Mouse (Mus musculus) mouse embryonic stem cell (cell line): Measurements from ENCODE around the gene Bag5.

Source experiments
- in situ Hi-C, 2 experiments: fragments of 300-500 bp; cut with MboI; formaldehyde crosslinking; loops; 1 replicate in 1 of 2; 3 replicates in 1 of 2; pipeline ENCODE4 v1.14.3; 2019 to 2020; ENCODE audit warnings: low sequenced_read_pairs in 2 of 2, low pct_unique_long_range_greater_than_20kb in 1 of 2, mixed read lengths in 1 of 2; ENCODE audit not compliant: unreplicated experiment in 1 of 2

The Bag5 gene

DNA sequence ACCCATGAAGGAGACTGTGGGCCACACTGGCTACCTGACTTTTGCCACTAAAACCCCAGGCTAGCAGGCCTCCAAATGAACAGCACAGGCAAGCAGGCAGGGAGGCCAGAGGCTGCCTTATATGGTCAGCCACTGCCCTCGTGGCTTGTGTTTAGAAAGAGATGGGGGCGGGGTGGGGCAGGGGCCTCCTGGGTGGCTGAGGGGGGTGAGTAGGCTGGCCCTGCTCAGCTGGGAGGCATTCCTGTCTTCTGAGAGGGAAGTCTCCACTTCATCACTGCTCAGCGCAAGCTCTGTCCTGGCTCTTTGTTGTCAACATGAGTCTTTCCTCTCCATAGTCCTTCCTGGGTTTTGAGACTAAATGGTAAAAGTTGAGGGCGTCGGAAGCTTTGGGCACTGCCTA, 30.3 kb downstream of the Bag5 start:
- in situ Hi-C loops, result no loop called here

DNA sequence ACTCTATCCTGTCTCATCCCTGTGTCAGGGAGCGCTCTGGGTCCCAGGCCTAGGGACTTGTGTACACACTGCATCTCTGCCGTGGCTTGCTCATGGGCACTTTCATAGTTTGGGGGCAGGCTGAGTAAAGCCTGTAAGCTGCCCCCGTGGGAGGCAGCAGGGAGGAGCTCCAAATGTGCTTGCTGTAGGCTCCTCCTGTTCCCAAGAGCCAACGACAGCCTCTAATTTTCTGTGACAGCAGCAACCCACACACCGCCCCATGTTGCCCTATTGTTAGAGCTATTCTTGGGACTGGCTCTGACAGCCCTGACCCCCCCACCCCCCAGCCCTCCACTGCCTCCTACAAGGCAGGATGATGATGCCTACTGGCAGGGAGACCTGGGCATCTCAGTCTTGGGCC, 31.1 kb downstream of the Bag5 start:
- in situ Hi-C loops, result no loop called here

DNA sequence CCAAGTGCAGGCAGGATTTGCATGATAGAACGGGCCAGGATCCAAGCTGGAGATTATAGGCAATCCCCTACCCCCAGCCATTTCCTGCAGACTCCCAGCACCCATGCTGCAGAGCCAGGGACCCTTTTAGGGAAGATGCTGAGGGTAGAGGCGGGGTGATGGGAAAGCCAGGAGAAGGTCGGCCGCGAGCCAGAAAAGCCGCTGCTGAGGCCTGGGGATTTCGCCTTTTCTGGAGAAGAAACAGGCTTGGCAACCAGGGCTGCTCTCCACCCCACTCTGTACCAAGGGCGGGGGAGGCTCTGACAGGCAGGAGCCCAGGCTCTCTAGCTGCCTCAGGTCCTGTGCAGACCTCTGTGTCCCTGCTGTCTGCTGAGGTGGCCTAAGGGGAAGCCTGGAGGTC, 31.8 kb downstream of the Bag5 start:
- in situ Hi-C loops, result no loop called here

DNA sequence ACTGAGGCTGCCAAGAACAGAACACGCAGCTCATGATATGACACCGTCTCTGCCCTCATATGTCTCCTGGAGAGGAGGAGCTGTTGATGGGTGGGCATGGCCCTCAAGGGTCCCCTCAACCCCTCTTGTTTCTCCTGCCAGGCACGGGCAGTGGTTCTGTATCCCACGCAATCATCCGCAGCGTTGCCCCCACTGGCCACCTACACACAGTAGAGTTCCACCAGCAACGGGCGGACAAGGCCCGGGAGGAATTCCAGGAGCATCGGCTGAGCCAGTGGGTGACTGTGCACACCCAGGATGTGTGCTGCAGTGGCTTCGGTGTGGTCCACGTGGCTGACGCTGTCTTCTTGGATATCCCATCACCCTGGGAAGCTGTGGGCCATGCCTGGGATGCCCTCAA, 32.4 kb downstream of the Bag5 start:
- in situ Hi-C loops, result no loop called here

DNA sequence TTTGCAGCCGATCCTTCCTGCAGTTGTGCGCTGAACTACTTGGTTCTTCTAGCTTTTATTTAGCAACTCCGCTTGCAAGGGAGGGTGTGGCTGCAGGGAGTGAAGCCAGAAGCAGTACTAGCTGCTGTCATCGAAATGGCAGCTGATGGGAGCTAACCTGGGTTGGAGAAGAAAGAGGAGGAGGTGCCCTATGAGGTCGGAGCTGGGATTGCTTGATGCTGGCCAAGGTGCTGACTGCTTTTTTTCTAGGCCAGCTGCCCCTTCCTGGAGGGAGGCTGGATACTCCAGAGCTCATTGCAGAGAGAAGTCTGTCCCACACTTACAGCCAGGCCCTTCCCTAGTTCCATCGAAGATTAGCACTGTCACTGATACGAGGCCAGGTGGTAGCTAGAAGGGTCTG, 34.1 kb downstream of the Bag5 start:
- in situ Hi-C loops, result no loop called here

DNA sequence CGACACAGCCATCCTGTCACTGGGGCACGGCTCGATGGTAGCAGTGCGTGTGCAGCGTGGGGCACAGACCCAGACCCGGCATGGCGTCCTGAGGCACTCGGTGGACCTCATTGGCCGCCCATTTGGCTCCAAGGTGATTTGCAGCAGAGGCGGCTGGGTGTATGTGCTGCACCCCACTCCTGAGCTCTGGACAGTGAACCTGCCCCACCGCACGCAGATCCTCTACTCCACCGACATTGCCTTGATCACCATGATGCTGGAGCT, 34.5 kb downstream of the Bag5 start:
- in situ Hi-C loops, result no loop called here

DNA sequence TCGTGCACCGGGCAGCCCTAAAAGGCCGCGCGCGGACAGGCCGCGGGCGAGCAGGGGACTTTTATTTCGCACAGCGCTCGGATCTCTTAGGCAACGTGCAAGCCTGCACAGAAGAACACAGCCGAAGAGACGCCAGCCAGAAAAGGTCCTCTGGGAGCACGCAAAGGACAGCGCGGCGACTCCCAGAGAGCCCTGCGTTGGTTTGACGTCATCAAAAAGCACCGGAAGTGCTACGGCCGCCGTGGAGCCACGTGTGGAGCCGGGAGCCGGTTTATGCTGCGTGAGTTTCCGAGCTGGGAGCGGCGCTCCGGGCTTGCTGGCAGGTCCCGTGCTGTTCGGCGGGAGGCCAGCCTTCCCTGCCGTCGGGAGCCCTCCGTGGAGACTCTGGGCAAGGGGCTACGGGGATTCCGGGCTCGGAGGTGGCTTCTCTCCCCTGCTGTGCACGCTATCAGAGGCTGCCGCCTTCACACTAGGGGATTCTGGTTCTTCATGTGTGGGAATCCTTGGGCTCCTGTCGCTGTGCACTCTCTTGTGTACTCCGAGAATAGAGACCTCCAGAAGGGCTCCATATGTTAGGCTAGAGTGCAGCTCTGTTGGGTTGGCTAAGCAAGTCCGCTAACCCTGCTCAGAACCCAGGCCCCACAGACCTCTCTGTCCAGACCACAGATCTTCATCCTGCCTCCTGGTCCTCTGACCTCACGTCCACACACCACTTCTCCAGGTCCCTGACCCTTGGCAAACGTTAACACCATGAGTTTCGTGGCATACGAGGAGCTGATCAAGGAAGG, 35.0 kb downstream of the Bag5 start, which contains the start of gene Trmt61a:
Gene Trmt61a (plus strand): TSS at position 224 of the 788 bp plus-strand sequence.
- in situ Hi-C loops, result no loop called here

DNA sequence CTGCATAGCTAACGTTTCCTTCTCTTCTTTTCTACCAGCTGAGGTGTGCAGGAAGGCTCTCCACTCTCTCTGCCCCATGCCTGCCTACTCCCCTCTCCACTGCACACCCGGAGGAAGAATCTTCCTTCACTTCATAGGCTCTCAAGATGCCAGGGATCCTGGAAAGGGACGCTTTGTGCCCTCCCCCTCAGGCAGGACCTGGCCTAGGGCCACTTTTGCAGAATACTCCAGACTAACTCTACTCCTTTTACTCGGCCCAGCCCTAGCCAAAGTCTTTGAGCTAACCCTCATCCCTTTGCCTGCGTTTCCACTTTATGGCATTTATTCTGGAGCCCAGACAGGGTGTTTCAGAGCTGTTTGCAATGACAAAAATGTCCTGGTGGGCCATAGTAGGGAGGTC, 35.6 kb downstream of the Bag5 start:
- in situ Hi-C loops, result no loop called here

DNA sequence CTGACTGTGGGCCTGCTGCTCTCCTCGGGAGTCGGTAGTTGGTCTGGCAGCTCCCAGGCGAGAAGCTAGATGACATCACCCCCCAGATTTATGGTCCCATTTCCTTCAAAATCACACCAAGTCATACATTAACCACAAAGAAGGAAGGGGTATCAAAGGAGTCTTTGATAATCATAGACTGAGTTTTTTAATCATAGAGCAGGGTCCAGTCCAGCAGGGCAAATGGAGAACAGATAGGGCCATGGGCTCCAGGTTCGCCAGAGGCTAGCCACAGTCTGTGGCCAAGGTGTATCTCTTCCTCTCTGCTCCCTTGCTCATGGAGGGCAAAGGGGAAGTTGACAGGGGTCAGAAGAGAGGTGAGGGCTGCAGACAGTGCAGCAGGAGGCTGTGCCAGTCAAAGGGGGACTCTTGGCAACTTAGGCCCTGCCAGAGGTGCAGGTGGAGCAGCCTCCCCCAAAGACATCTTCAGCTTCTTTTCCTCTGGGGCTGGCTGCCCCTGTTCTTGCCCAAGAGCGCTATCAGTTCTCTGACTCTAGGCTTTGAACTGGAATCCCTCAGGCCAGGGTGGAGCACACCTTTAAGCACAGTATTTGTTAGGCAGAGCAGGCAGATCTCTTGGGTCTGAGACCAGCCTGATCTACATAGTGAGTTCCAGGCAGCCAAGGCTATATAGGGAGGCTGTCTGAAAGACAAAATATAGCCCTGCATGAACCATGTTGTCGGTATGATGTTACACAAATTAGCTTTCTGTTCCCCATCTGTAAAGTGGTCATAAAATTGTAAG, 37.1 kb downstream of the Bag5 start:
- in situ Hi-C loops, result no loop called here

DNA sequence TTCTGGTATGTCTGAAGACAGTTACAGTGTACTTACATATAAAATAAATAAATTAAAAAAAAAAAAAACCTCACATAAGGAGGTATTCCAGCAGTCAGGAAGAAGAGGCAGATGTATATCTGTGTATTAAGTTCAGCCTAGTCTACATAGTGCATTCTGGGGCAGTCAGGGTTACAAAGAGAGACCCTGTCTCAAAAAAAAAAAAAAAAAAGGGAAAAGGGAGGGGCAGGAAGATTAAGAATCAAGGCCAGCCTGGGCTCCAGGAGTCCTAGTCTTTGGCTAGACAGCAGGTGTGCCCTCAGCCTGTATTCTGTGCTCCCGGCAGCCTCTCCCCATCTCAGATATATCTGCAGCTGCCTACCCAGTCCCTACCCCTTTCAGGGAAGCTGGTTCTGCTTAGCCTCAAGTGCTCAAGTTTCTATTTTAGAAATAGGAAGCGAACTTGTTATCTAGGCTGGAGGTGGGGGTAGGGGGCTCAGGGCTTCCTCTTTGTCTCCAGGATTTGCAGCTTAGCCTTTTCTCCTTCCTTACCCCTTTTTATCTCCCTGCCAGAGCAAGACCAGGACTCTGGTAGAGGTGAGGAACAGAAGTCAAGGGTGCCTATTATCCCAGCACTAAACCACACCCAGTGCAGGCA, 38.1 kb downstream of the Bag5 start:
- in situ Hi-C loops, result no loop called here

DNA sequence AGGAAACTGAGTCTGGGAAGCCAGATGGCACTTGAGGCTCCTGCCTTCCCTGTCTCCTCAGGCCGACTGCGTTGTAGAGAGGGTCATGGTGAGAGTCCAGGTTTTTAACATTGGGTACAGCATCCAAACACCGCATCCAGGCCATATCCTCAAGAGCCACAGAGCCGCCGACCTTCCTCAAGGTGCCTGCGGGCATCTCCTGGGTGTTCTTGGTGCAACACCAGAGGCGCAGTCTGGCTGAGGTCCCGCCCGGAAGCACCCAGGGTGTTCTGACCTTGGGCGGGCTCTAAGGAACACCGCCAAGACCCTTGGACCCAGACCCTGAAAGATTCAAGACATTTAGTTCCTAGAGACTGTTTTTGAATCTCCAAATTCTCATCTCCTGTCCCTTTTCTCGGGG, 40.5 kb downstream of the Bag5 start:
- in situ Hi-C loops, result no loop called here

DNA sequence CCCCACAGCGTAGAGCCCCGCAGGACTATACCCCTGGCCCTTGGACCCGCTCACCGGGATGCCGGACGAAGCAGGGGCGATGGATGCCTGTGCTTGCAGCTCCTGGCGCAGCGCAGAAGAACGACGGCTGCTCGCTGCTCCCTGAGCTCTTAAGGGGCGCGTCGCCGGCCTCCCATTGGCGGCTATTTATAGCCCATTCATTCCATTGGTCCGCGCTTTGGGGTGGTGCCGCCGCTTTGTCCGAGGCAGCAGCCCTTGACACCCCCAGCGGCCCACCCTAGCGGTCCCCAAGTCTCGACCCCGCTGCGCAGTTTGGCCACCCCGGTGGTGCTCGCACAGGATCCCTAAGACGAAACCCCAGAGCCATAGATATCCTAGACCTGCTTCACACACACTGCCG, 40.9 kb downstream of the Bag5 start, which contains the start of gene Ckb:
Gene Ckb (minus strand): TSS at position 163 of the 400 bp plus-strand sequence.
- in situ Hi-C loops, result no loop called here

DNA sequence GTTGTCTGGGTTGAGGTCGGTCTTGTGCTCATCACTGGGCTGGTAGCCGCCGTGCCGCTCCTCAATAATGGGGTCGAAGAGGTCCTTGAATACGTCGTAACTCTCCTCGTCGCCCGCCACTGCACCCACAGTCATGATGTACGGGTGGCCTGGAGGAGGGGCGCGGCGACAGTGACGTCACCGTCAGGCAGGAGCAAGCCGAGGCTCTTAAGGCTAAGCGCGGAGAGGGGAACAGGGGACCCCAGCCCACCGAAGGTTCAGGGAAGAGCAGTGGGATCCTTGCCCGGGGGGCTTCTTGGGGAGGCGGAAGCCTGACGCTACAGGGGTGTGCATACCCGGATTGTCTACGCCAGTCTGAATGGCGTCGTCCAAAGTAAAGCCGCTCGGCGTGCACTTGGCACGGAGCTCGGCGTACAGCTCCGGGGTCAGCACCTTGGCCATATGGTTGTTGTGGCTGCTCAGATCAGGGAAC, 41.6 kb downstream of the Bag5 start:
- in situ Hi-C loops, result no loop called here

DNA sequence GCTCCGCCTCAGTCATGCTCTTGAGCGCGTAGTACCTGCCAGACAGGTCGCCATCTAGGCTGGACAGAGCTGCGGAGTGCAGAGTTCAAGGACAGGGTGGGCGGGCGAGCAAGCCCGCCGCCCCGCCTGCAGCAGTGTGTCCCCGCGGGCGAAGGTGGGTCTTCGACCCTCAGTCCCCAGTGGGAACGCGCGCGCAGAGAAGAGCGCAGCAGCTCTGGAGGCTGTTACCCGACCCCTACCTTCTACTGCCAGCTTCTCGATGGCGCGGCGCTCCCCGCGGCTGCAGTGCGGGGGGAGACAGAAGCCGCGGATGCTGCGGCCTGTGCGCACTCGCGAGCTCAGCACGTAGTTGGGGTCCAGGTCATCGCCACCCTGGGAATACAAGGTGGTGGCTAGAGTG, 42.1 kb downstream of the Bag5 start:
- in situ Hi-C loops, result no loop called here

DNA sequence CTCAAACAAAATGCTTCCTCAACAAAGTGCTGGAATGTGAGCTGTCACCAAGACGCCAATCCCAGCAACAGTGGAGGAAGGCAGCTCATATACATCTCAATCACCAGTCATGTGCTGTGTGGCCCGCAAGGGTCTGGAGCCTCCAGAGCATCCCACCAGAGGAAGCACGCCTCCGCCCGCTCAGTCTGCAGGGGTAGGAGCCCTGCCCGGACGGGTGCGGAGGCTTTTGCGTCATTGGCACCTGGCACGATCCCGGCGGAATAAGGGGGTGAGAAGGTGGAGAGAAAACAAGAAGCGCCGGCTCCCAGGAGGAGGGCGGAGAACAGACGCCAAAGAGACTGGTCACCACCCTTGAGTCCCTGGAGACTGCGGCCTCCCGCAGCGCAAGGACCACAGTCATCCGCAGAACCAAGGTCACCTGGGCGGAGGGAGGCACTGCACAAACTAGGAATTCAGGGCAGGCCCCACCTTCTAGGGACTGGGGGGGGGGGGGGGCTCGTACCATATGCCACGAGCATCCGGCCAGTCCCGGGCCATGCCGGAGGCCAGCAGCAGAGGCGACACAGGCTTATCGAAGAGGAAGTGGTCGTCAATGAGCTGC, 42.6 kb downstream of the Bag5 start:
- in situ Hi-C loops, result no loop called here

DNA sequence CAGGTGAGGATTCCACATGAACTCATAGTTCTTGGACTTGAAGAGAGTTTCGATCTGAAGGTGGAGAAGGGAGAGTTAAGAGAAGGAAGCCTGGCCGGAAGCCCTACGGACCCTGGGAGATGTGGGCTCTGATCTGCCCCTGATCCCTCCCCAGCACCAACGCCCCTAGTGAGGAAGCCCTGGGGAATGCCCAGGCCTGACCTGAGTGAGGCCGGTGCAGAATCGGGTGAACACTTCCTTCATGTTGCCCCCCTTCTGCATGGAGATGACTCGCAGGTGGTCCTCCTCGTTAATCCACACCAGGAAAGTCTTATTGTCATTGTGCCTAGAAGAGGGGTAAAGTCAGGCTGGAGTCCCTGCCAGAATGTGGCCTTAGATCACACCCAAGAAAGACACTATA, 43.1 kb downstream of the Bag5 start:
- in situ Hi-C loops, result no loop called here

DNA sequence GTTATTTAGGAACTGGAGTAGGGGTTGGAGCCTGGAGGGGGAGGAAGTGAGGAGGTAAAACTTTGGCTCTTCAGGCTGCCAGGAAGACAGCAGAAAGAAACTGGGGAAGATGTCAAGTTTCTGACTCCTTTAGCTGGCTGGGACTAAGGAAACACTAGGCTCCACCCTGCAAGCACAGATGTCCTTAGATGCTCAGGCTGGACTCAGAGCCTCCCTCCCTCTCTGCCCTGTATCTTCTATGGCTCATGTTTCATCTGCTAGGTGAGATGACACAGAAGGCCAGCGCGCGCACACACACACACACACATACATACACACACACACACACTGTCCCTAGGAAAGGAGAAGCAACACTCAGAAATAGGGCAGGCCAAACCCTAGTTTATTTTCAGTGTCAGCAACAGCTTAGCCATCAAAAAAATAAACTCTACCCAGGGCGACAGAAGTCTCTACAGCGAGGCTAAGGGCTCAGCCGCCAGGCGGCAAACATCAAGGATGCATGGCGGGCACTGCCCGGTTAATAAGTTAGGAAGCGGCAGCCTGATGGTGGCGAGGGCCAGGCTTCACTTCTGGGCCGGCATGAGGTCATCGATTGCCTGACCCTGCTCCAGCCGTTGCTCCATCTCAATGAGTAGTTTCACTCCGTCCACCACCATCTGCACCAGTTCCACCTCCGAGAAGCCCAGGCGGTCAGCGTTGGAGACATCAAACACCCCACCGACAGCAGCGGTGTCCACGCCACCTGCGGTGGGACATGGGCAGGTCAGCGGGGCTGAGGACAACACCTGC, 43.9 kb downstream of the Bag5 start:
- in situ Hi-C loops, result no loop called here

DNA sequence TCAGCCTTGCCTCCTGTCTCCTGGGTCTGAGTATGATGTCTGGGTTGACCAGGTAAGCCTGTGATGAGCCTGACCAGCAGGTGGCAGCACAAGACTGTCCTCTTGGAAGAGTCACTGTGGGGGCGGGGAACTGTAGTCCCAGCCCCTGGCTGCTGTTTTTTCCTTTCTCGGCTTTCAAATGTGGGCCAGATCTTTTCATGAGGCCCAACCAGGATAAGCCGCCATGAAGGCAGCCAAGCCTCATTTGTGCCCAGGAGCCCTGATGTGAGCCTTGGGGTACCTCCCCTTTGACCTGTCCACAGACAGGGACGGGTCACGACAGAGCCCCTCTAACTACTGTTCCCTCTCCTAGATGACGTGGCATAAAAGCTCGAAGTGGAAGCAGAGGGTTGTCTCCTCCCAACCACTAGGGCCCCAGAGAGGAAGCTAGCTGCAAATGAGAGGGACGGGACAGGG, 44.6 kb downstream of the Bag5 start:
- in situ Hi-C loops, result no loop called here
